Mouse (Mus musculus): ENCODE measurements around the gene Ranbp6.

GRCm38 (mm10) chr19:29820966-29821365 lies 8.2 kb upstream of the Ranbp6 start:
- TF ChIP-seq CTCF (IDR thresholded peaks at IDR 0.05) (peak; percentile 73), POLR2A (IDR thresholded peaks at IDR 0.05; ENCODE audit: insufficient read depth, low read depth, low read length) (no peak), EP300 (IDR thresholded peaks at IDR 0.05; ENCODE audit: insufficient read depth, low read depth, low read length) (no peak)

All from heart, adult 2 months (tissue).